Mouse (Mus musculus): ENCODE data around the gene Mcl1.

DNA sequence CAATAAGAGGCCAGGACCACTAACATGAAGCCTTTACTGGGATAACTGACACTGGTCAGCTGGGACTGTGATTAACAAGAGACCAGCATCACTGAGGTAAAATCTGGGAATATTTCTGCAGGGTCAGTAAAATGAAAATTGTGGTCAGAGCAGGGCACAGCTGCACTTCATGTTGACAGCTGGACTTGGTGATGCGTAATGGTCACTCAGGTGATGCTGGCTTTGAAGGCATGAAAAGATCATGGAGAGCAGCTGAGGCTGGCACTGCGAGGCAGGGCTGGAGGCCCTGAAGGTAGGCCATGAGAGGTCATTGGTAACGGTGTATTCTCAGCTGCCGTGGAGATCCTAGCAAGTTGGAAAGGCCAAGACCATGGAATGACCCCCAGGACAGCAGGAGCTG, 39.7 kb downstream of the Mcl1 start:
- TF ChIP-seq CTCF (conservative IDR thresholded peaks at IDR 0.05; ENCODE audit: insufficient read depth, insufficient read length, low read depth, low read length), result no peak
- TF ChIP-seq POLR2A (IDR thresholded peaks at IDR 0.05; ENCODE audit: low read depth, low read length), result no peak
